Mouse (Mus musculus) heart, embryonic 13.5 days (tissue): Measurements from ENCODE around the gene Actl7a. TPM values are rescaled to one million over a fixed set of nuclear protein-coding genes. Genes with fewer than 3 reads are reported as not detected.

Source experiments
- ATAC-seq: fragments of 200-750 bp; cut with Nextera tagmentation; 2 replicates; pipeline ENCODE4 v1.8.0; 2017; ENCODE audit warnings: moderate TSS enrichment; ENCODE audit not compliant: insufficient number of reproducible peaks, low FRiP score, low TSS enrichment; ENCODE audit errors: extremely low read depth
- H3K27ac ChIP-seq: fragments of 300-500 bp; sonication (generic); replicated peaks from 2 replicates; pipeline ENCODE4 v1.5.1; 2015; ENCODE audit warnings: moderate library complexity, mild to moderate bottlenecking, inconsistent platforms
- H3K27me3 ChIP-seq: fragments of 300-500 bp; sonication (generic); replicated peaks from 2 replicates; pipeline ENCODE4 v1.6.1; 2015; ENCODE audit warnings: mild to moderate bottlenecking, inconsistent platforms
- H3K36me3 ChIP-seq: fragments of 300-500 bp; sonication (generic); 2 replicates; pipeline ENCODE4 v1.6.1; 2015; ENCODE audit warnings: mild to moderate bottlenecking, inconsistent platforms
- H3K4me1 ChIP-seq: fragments of 300-500 bp; sonication (generic); 2 replicates; pipeline ENCODE4 v1.6.1; 2015; ENCODE audit warnings: inconsistent platforms
- H3K4me2 ChIP-seq: fragments of 300-500 bp; sonication (generic); 2 replicates; pipeline ENCODE4 v1.6.1; 2015; ENCODE audit warnings: inconsistent platforms, mild to moderate bottlenecking, moderate library complexity
- H3K4me3 ChIP-seq: fragments of 300-500 bp; sonication (generic); 2 replicates; pipeline ENCODE4 v1.5.1; 2015; ENCODE audit warnings: moderate library complexity, mild to moderate bottlenecking, inconsistent platforms
- H3K9ac ChIP-seq: fragments of 300-500 bp; sonication (generic); 2 replicates; pipeline ENCODE4 v1.6.1; 2015; ENCODE audit warnings: inconsistent platforms, mild to moderate bottlenecking, moderate library complexity
- H3K9me3 ChIP-seq: fragments of 300-500 bp; sonication (generic); 2 replicates; pipeline ENCODE4 v1.6.1; 2016; ENCODE audit warnings: inconsistent platforms
- WGBS: fragments of 180-500 bp; shearing (Covaris S2); methylation state at CpG from one replicate; pipeline ENCODE4 v1.1.7; 2015; ENCODE audit warnings: mixed read lengths; 5-methylcytosine and 5-hydroxymethylcytosine counted together
- polyA plus RNA-seq: library from polyadenylated mRNA; unstranded; fragments of >200 nt; fragmentation: Nextera tagmentation; extraction: Ambion mirVana; gene quantifications from 2 replicates; pipeline ENCODE4 v1.2.1, GENCODE M21; 2015

The Actl7a gene
- polyA plus RNA-seq, 1 experiment from 2014 or later = not detected

DNA sequence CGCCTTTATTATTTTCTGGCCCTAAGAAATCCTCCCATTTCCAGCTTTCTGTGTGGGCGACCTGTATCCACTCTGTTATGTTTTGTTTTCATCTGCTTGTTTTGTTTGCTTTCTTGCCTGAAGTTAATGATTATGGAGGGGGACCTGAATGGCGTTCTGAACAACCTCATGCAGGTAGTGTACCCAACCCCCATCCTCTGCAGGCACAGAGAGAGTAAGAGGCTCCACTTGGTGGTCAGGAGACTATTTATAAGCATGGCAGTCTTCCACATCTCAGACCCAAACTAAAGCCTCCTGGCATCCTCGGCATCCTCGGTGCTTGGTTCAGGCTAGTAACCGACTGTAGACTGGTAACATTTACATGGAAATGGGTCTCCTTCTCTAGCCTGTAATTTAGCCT lies 20.9 kb upstream of the Actl7a start:
- Histone ChIP-seq H3K9me3 (peaks cover under 1% of the 10 kb centered on the region; the same call in 1 of the 2 replicates), H3K4me2 (no peak overlapping the region), H3K36me3 (no peaks in the 10 kb centered on the region), H3K9ac (no peak overlapping the region), H3K4me1 (peaks cover 48% of the 10 kb centered on the region), H3K27ac (no peak overlapping the region), H3K27me3 (no peaks in the 10 kb centered on the region), H3K4me3 (no peak overlapping the region)
- ATAC-seq = no peak
- WGBS = 50% methylated on average over 6 of the region's 6 CpGs

GRCm38 (mm10) chr4:56723237-56723636 lies 20.0 kb upstream of the Actl7a start:
- Histone ChIP-seq H3K27me3 (no peaks in the 10 kb centered on the region), H3K4me3 (no peak overlapping the region), H3K36me3 (no peaks in the 10 kb centered on the region), H3K4me2 (no peak overlapping the region), H3K9me3 (peaks cover 4% of the 10 kb centered on the region; the same call in 1 of the 2 replicates), H3K27ac (no peak overlapping the region), H3K9ac (no peak overlapping the region), H3K4me1 (peaks cover 45% of the 10 kb centered on the region)
- WGBS = 73% methylated on average over 6 of the region's 6 CpGs
- ATAC-seq = no peak

GRCm38 (mm10) chr4:56725839-56726238 lies 17.4 kb upstream of the Actl7a start:
- WGBS = 48% methylated on average over 8 of the region's 8 CpGs
- Histone ChIP-seq H3K4me3 (no peak overlapping the region), H3K4me1 (peaks cover 20% of the 10 kb centered on the region), H3K27me3 (no peaks in the 10 kb centered on the region), H3K4me2 (no peak overlapping the region), H3K36me3 (no peaks in the 10 kb centered on the region), H3K27ac (no peak overlapping the region), H3K9ac (no peak overlapping the region), H3K9me3 (peaks cover 4% of the 10 kb centered on the region; the same call in 1 of the 2 replicates)
- ATAC-seq = no peak

GRCm38 (mm10) chr4:56740020-56740485 lies 3.2 kb upstream of the Actl7a start, which contains the start of gene Gm26657:
Gene Gm26657 (plus strand): TSS chr4:56740070.
- H3K27me3 ChIP-seq = no peaks in the 10 kb centered on the region
- H3K9ac ChIP-seq = no peak within 1 kb of the TSS
- H3K4me3 ChIP-seq = no peak within 1 kb of the TSS
- no peaks in the 10 kb centered on the region for H3K4me1 ChIP-seq
- ATAC-seq = no peak
- peaks cover 16% of the 10 kb centered on the region for H3K36me3 ChIP-seq
- no peaks in the 10 kb centered on the region for H3K9me3 ChIP-seq
- no peak within 1 kb of the TSS for H3K4me2 ChIP-seq
- WGBS = 81% methylated on average over 18 of the region's 18 CpGs
- no peak within 1 kb of the TSS for H3K27ac ChIP-seq

DNA sequence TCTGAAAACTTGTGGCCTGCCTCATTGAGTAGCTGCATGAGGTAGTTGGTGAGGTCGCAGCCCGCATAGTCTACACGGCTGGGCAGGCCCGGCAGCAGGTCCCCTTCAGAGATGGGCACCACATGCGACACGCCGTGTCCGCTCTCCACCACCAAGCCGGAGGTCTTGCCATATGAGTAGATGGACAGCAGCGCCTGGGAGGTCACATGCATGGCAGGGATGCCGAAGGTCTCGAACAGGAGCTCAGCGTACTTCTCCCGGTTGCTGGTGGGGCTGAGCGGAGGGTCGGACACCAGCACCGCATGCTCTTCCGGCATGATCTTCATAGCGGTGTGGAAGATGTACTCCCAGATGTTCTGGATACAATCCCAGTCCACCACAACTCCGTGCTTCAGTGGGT lies 2.6 kb upstream of the Actl7a start:
- Histone ChIP-seq H3K36me3 (peaks cover 21% of the 10 kb centered on the region), H3K4me1 (no peaks in the 10 kb centered on the region), H3K27me3 (no peaks in the 10 kb centered on the region), H3K9ac (no peak overlapping the region), H3K4me2 (no peak overlapping the region), H3K4me3 (no peak overlapping the region), H3K9me3 (no peaks in the 10 kb centered on the region), H3K27ac (no peak overlapping the region)
- no peak for ATAC-seq
- 90% methylated on average over 20 of the region's 20 CpGs for WGBS

GRCm38 (mm10) chr4:56741041-56741493 lies 2.1 kb upstream of the Actl7a start, which contains the start of gene Actl7b:
Gene Actl7b (minus strand): TSS chr4:56741443.
- Histone ChIP-seq H3K27me3 (no peaks in the 10 kb centered on the region), H3K4me1 (no peaks in the 10 kb centered on the region), H3K9me3 (no peaks in the 10 kb centered on the region), H3K9ac (no peak within 1 kb of the TSS), H3K36me3 (peaks cover 26% of the 10 kb centered on the region), H3K27ac (no peak within 1 kb of the TSS), H3K4me2 (no peak within 1 kb of the TSS), H3K4me3 (no peak within 1 kb of the TSS)
- 90% methylated on average over 13 of the region's 13 CpGs for WGBS
- ATAC-seq = no peak

GRCm38 (mm10) chr4:56742698-56743097 lies 515 bp upstream of the Actl7a start:
- no peaks in the 10 kb centered on the region for H3K27me3 ChIP-seq
- no peak overlapping the region for H3K9ac ChIP-seq
- no peak overlapping the region for H3K27ac ChIP-seq
- 80% methylated on average over 4 of the region's 4 CpGs for WGBS
- no peaks in the 10 kb centered on the region for H3K9me3 ChIP-seq
- peaks cover 42% of the 10 kb centered on the region for H3K36me3 ChIP-seq
- no peaks in the 10 kb centered on the region for H3K4me1 ChIP-seq
- no peak overlapping the region for H3K4me3 ChIP-seq
- ATAC-seq = no peak
- H3K4me2 ChIP-seq = no peak overlapping the region

DNA sequence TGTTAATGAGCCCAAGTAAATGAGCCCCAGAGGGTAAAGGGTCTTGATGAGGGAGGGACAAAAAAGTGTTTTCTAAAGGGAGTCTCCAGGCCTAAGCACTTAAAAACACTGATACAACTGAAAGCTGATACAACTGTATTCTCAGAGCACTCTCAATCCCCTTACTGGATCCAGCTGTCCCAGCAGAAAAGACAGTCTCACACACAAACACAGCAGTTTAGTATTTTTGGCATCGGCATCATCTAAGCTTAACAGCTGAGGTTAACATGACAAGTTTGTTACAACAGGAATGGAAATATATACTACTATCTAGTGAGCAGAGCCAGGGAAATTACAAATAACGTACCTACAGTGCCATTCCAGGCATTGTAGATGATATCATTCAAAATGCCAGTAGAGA lies 3.1 kb downstream of the Actl7a start:
- Histone ChIP-seq H3K36me3 (peaks cover 78% of the 10 kb centered on the region), H3K4me2 (no peak overlapping the region), H3K27ac (no peak overlapping the region), H3K4me3 (no peak overlapping the region), H3K9ac (no peak overlapping the region), H3K27me3 (no peaks in the 10 kb centered on the region), H3K4me1 (no peaks in the 10 kb centered on the region), H3K9me3 (no peaks in the 10 kb centered on the region)
- no peak for ATAC-seq
- 88% methylated on average over 2 of the region's 2 CpGs for WGBS

- no peak for ATAC-seq
Measured at GRCm38 (mm10) chr4:56747456-56747855, 4.2 kb downstream of the Actl7a start.

DNA sequence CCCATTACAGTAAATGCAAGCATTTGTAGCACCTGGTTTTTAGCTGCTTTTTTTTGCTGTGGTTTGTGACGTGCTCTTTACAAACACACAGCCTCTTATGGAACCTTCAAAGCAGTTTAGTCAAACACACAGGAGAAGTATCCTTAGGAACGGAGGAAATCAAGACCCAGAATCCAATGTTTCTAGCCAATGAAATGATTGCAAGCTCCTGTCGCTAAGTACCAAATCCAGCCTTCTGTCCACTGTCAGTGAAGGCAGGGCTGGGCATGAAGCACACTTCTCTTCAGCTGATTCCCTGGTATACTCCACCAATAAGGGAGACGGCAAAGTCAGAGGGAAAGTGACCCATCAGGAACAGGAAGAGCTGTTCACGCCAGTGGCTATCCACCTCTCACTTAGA lies 12.8 kb downstream of the Actl7a start:
- Histone ChIP-seq H3K27me3 (no peaks in the 10 kb centered on the region), H3K4me3 (no peak overlapping the region), H3K9me3 (no peaks in the 10 kb centered on the region), H3K4me2 (no peak overlapping the region), H3K4me1 (no peaks in the 10 kb centered on the region), H3K9ac (no peak overlapping the region), H3K36me3 (peaks cover 97% of the 10 kb centered on the region), H3K27ac (no peak overlapping the region)
- WGBS = 86% methylated on average over 5 of the region's 5 CpGs
- no peak for ATAC-seq

More at GRCm38 (mm10) chr4:56747456-56747855, 4.2 kb downstream of the Actl7a start:
- Histone ChIP-seq H3K36me3 (peaks cover 86% of the 10 kb centered on the region), H3K9me3 (no peaks in the 10 kb centered on the region), H3K27me3 (no peaks in the 10 kb centered on the region), H3K4me2 (no peak overlapping the region), H3K9ac (no peak overlapping the region), H3K27ac (no peak overlapping the region), H3K4me1 (no peaks in the 10 kb centered on the region), H3K4me3 (no peak overlapping the region)
- 94% methylated on average over 9 of the region's 9 CpGs for WGBS

DNA sequence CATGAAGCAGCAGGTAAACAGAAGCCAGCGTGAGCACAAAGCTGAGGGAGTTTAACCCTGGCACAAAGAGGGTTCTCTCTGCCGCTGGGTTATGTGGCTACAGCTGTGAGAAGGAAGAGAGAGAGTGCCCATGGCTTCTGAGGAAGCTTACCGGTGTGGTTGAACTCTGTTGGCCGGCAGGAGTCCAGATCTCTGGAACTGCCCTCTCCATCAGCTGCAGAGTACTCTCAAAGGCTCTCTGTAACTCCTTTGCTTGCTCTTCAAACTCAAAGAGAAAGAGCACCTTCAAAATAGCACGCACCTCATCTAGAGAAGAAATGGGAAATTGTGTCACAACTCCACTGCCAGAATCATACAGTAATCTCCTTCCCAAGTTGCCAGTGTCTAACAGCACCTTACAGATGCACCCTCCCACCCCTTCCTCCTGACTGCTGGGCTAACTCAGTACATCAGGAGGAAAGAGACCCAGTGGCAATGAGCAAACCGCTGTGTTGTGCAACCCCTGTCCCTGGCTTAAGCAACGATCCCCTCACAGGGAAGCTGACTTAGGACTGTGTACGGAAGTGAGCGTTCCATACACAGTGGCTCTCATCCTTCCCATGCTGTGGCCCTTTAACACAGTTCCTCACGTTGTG lies 13.9 kb downstream of the Actl7a start:
- ATAC-seq = no peak
- Histone ChIP-seq H3K9me3 (no peaks in the 10 kb centered on the region), H3K4me3 (no peak overlapping the region), H3K27ac (no peak overlapping the region), H3K4me1 (no peaks in the 10 kb centered on the region), H3K27me3 (no peaks in the 10 kb centered on the region), H3K36me3 (peaks cover 97% of the 10 kb centered on the region), H3K9ac (no peak overlapping the region), H3K4me2 (no peak overlapping the region)
- WGBS = 88% methylated on average over 10 of the region's 10 CpGs

- H3K9me3 ChIP-seq = no peaks in the 10 kb centered on the region
- H3K27ac ChIP-seq = no peak overlapping the region
- H3K36me3 ChIP-seq = peaks cover 100% of the 10 kb centered on the region
- no peak overlapping the region for H3K9ac ChIP-seq
- WGBS = 86% methylated on average over 1 of the region's 1 CpGs
- H3K4me3 ChIP-seq = no peak overlapping the region
- no peak for ATAC-seq
- H3K4me1 ChIP-seq = no peaks in the 10 kb centered on the region
- H3K27me3 ChIP-seq = no peaks in the 10 kb centered on the region
- H3K4me2 ChIP-seq = no peak overlapping the region
Measured at GRCm38 (mm10) chr4:56757693-56758092, 14.5 kb downstream of the Actl7a start.
